Mouse (Mus musculus) ES-E14 (cell line): ENCODE data around the gene Rpa1. TPM values are rescaled to one million over a fixed set of nuclear protein-coding genes. Genes with fewer than 3 reads are reported as not detected.

Experiments
- DNase-seq: peaks from one replicate; pipeline ENCODE4 v3.0.0-alpha.2; 2013; ENCODE audit warnings: low read depth, low spot score
- H3K27ac ChIP-seq: 2 replicates; pipeline ENCODE4 v1.5.1; 2012; ENCODE audit warnings: low read depth, mild to moderate bottlenecking, low read length, moderate library complexity, mixed read lengths; ENCODE audit not compliant: poor library complexity, insufficient read depth, severe bottlenecking
- H3K36me3 ChIP-seq: 2 replicates; pipeline ENCODE4 v1.6.1; 2012; ENCODE audit warnings: mild to moderate bottlenecking, low read length, moderate library complexity, mixed read lengths; ENCODE audit not compliant: control insufficient read depth, poor library complexity, insufficient read depth, severe bottlenecking
- H3K4me1 ChIP-seq, 2 experiments: fragments of 150-350 bp in 1 of 2; sonication (generic) in 1 of 2; 2 replicates each; pipeline ENCODE4 v1.6.1; 2012; ENCODE audit warnings: low read length in 2 of 2, mild to moderate bottlenecking in 1 of 2, mixed read lengths in 1 of 2; ENCODE audit not compliant: control insufficient read depth in 2 of 2, insufficient read depth in 2 of 2, poor library complexity in 1 of 2
- H3K4me3 ChIP-seq, 2 experiments: fragments of 150-350 bp in 1 of 2; sonication (generic) in 1 of 2; 2 replicates each; pipeline ENCODE4 v1.5.1; 2012; ENCODE audit warnings: low read length in 2 of 2, low read depth in 1 of 2, mild to moderate bottlenecking in 1 of 2, mixed read lengths in 1 of 2; ENCODE audit not compliant: insufficient read depth in 1 of 2, poor library complexity in 1 of 2, severe bottlenecking in 1 of 2
- H3K9ac ChIP-seq: 2 replicates; pipeline ENCODE4 v1.6.1; 2012; ENCODE audit warnings: low read depth, mild to moderate bottlenecking, low read length, mixed read lengths; ENCODE audit not compliant: poor library complexity, insufficient read depth, severe bottlenecking
- H3K9me3 ChIP-seq: fragments of 150-350 bp; sonication (generic); 2 replicates; pipeline ENCODE4 v1.6.1; 2012; ENCODE audit warnings: low read depth, mild to moderate bottlenecking, low read length; ENCODE audit not compliant: control insufficient read depth, insufficient read depth
- CHD2 ChIP-seq: IDR thresholded peaks from 2 replicates; pipeline ENCODE4 v1.6.1; 2014; ENCODE audit warnings: mild to moderate bottlenecking, low read depth, low read length, inconsistent platforms
- HCFC1 ChIP-seq: IDR thresholded peaks from 2 replicates; pipeline ENCODE4 v1.6.1; 2012; ENCODE audit warnings: low read length, inconsistent platforms, borderline replicate concordance; ENCODE audit not compliant: insufficient read depth
- MAFK ChIP-seq: IDR thresholded peaks from 2 replicates; pipeline ENCODE4 v1.6.1; 2014; ENCODE audit warnings: mild to moderate bottlenecking, low read depth, low read length, inconsistent platforms; ENCODE audit not compliant: insufficient read depth
- ZC3H11A ChIP-seq: IDR thresholded peaks from 2 replicates; pipeline ENCODE4 v1.6.1; 2012; ENCODE audit warnings: low read depth, mild to moderate bottlenecking, inconsistent platforms, low read length, borderline replicate concordance
- ZNF384 ChIP-seq: IDR thresholded peaks from 2 replicates; pipeline ENCODE4 v1.6.1; 2012; ENCODE audit warnings: low read depth, low read length, inconsistent platforms
- in situ Hi-C, 2 experiments: fragments of 600-800 bp; cut with MboI; formaldehyde crosslinking; loops; one replicate each; pipeline ENCODE4 v1.15.1; 2025; ENCODE audit warnings: low sequenced_read_pairs in 2 of 2, inconsistent platforms in 1 of 2; ENCODE audit not compliant: unreplicated experiment in 2 of 2
- total RNA-seq: library from RNA; depleted of rRNA; stranded (reverse); fragments of 300-350 nt; gene quantifications from 2 replicates; pipeline ENCODE4 v1.2.3, GENCODE M21; 2012

The Rpa1 gene
- total RNA-seq, 1 experiment = 317 TPM

DNA sequence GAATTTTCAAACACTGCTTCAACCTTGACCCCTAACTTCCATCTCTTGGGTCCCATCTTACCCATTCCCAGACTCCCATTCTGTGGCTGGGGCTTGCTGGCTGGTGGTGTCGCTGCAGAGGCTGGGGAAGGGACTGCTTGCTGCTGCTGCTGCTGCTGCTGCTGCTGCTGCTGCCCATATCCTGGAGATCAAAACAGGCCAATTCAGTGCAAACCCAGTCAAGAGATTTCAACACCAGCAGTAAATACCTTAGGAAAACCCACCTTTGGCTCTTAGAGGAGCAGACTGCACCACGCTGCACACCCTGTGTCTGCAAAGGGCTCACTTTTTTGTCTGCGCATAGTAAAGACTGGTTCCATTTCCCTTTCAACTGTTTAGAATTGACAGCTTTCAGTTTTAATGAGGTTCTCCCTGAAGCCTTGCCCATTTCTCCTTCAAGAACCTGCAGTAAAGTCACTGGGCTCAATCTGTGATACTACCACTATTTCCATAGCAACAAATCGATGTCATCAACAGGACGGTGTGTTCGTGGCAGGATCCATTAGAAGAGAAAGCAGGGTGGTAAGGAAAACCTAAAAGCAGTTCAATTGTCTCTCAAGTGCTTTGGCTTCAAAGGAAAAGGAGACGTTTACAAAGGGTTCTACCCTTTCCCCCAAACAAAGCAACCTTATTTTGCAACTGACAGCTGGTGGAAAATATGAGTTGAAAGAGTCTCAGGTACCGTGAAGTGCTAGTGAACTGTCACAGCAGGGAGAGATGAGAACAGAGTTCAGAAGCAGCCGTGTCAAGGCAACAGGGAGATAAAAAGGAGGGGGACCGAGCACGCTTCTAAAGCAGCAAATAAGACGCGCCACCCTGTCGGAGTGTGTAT is 29.5 kb downstream of the Rpa1 start:
- TF ChIP-seq ZNF384 = no peak
- no peak for TF ChIP-seq MAFK
- TF ChIP-seq HCFC1 = no peak
- TF ChIP-seq CHD2 = no peak
- no peak for TF ChIP-seq ZC3H11A
- DNase-seq = no peak
- Histone ChIP-seq H3K27ac (no peak overlapping the region), H3K9me3 (no peaks in the 10 kb centered on the region), H3K36me3 (peaks cover 32% of the 10 kb centered on the region), H3K9ac (no peak overlapping the region), H3K4me1 (peaks cover 3 to 6% of the 10 kb centered on the region in 2 experiments; a peak in 2 of 4 replicates), H3K4me3 (no peak overlapping the region)
- in situ Hi-C loops = no loop called here

- in situ Hi-C loops = no loop called here
- no peak for TF ChIP-seq MAFK
- no peak for TF ChIP-seq CHD2
- TF ChIP-seq ZNF384 = no peak
- TF ChIP-seq ZC3H11A = no peak
- no peak for TF ChIP-seq HCFC1
- H3K4me3 ChIP-seq = no peak overlapping the region
- H3K9me3 ChIP-seq = no peaks in the 10 kb centered on the region
- no peak overlapping the region for H3K9ac ChIP-seq
- no peak overlapping the region for H3K27ac ChIP-seq
- no peak for DNase-seq
- no peaks in the 10 kb centered on the region for H3K4me1 ChIP-seq
- peaks cover 67% of the 10 kb centered on the region for H3K36me3 ChIP-seq
Observed at GRCm38 (mm10) chr11:75313834-75314233, 34.3 kb downstream of the Rpa1 start.

DNA sequence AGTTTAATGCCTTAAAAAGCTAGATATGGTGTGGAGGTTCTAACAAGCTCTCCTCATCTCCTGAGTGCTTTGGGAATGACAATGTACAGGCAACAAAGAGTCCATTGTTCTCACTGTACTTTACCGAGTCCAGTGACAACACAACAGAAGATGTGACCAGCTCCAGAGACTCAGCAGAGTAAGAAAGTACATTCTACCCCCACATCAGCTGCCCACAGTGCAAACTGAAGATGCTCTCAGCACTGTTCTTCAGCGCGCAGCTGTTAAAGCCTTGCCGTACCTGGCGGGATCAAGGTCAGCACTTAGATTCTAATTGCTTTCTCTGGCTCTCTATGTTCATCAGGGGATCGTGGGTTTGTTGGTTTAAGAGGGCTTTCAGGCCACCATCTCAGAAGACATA is 36.4 kb downstream of the Rpa1 start:
- TF ChIP-seq HCFC1 (no peak), ZNF384 (no peak)
- in situ Hi-C loops = no loop called here
- H3K36me3 ChIP-seq = peaks cover 71% of the 10 kb centered on the region

DNA sequence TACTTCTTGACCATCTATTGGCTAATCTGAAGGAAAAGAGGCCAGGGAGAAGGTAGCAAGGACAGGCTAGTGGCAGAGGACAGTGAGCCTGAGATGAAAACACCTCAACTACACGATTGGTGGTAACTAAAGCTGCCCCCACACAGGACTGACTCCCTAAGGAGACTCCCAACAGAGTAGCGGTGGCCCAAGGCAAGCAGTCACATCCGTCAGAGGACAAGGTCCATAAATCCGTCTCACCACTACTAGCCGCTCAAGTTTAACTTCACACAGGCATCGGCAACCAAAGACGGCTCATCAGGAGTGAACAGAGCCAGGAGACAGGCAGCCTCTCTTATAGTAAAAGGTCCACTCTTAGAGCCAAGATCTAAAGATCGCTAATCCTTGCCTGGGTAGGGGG is 37.3 kb downstream of the Rpa1 start:
- Histone ChIP-seq H3K4me1 (no peaks in the 10 kb centered on the region), H3K27ac (no peak overlapping the region), H3K36me3 (peaks cover 74% of the 10 kb centered on the region), H3K9ac (no peak overlapping the region), H3K9me3 (no peaks in the 10 kb centered on the region), H3K4me3 (no peak overlapping the region)
- no peak for TF ChIP-seq CHD2
- no peak for TF ChIP-seq ZNF384
- TF ChIP-seq MAFK = no peak
- TF ChIP-seq ZC3H11A = no peak
- no peak for TF ChIP-seq HCFC1
- in situ Hi-C loops = no loop called here
- no peak for DNase-seq

More for the DNA sequence above, 36.4 kb downstream of the Rpa1 start:
- no peak overlapping the region for H3K27ac ChIP-seq
- H3K9ac ChIP-seq = no peak overlapping the region
- no peak overlapping the region for H3K4me3 ChIP-seq
- no peaks in the 10 kb centered on the region for H3K4me1 ChIP-seq
- no peak for DNase-seq
- no peaks in the 10 kb centered on the region for H3K9me3 ChIP-seq
